Mouse (Mus musculus) small intestine, adult 2 months (tissue): ENCODE data around the gene Abcb9.

Experiments
- CTCF ChIP-seq: fragments of 200-500 bp; IDR thresholded peaks from 2 replicates; pipeline ENCODE4 v1.5.1; 2012; ENCODE audit warnings: low read depth, mild to moderate bottlenecking, control low read depth, inconsistent platforms, low read length, moderate library complexity, mixed read lengths; ENCODE audit not compliant: insufficient replicate concordance, insufficient read length; ENCODE audit errors: extremely low read depth
- POLR2A ChIP-seq: fragments of 200-500 bp; IDR thresholded peaks from 2 replicates; pipeline ENCODE4 v1.6.1; 2012; ENCODE audit warnings: low read depth, mild to moderate bottlenecking, control low read depth, inconsistent platforms, low read length, moderate library complexity

GRCm38 (mm10) chr5:124091951-124092406 lies 3.6 kb downstream of the Abcb9 start:
- TF ChIP-seq CTCF (no peak), POLR2A (no peak)
